Mouse (Mus musculus) midbrain, embryonic 16.5 days (tissue): ENCODE results near the gene Sphk2. TPM values are rescaled to one million over a fixed set of nuclear protein-coding genes. Genes with fewer than 3 reads are reported as not detected.

Experiments used
- ATAC-seq: fragments of 200-750 bp; cut with Nextera tagmentation; 2 replicates; pipeline ENCODE4 v1.8.0; 2017; ENCODE audit warnings: moderate TSS enrichment
- H3K27ac ChIP-seq: fragments of 300-500 bp; sonication (generic); 2 replicates; pipeline ENCODE4 v1.5.1; 2014; ENCODE audit warnings: mild to moderate bottlenecking, low read length, mixed read lengths
- H3K27me3 ChIP-seq: fragments of 300-500 bp; sonication (generic); 2 replicates; pipeline ENCODE4 v1.6.1; 2014; ENCODE audit warnings: low read depth, low read length, mixed read lengths; ENCODE audit not compliant: control insufficient read depth, insufficient read depth
- H3K36me3 ChIP-seq: fragments of 300-500 bp; sonication (generic); 2 replicates; pipeline ENCODE4 v1.6.1; 2014; ENCODE audit warnings: mild to moderate bottlenecking, low read length, moderate library complexity, mixed read lengths; ENCODE audit not compliant: control insufficient read depth, insufficient read depth
- H3K4me1 ChIP-seq: fragments of 300-500 bp; sonication (generic); 2 replicates; pipeline ENCODE4 v1.6.1; 2014; ENCODE audit warnings: mild to moderate bottlenecking, low read length, mixed read lengths; ENCODE audit not compliant: control insufficient read depth, insufficient read depth
- H3K4me2 ChIP-seq: fragments of 300-500 bp; sonication (generic); 2 replicates; pipeline ENCODE4 v1.6.1; 2014; ENCODE audit warnings: mild to moderate bottlenecking, low read length, mixed read lengths
- H3K4me3 ChIP-seq: fragments of 300-500 bp; sonication (generic); 2 replicates; pipeline ENCODE4 v1.5.1; 2014; ENCODE audit warnings: low read depth, mild to moderate bottlenecking, low read length, moderate library complexity, mixed read lengths
- H3K9ac ChIP-seq: fragments of 300-500 bp; sonication (generic); 2 replicates; pipeline ENCODE4 v1.6.1; 2014; ENCODE audit warnings: low read depth, low read length, mixed read lengths
- H3K9me3 ChIP-seq: fragments of 300-500 bp; sonication (generic); replicated peaks from 2 replicates; pipeline ENCODE4 v1.6.1; 2014; ENCODE audit warnings: mild to moderate bottlenecking, low read length, mixed read lengths; ENCODE audit not compliant: control insufficient read depth, poor library complexity, severe bottlenecking
- WGBS: fragments of 180-500 bp; shearing (Covaris S2); extraction: QIAGEN DNeasy Blood & Tissue Kit; methylation state at CpG from one replicate; pipeline ENCODE4 v1.1.7; 2014; 5-methylcytosine and 5-hydroxymethylcytosine counted together
- polyA plus RNA-seq: library from polyadenylated mRNA; unstranded; fragments of >200 nt; fragmentation: Nextera tagmentation; extraction: Ambion mirVana; gene quantifications from 2 replicates; pipeline ENCODE4 v1.2.1, GENCODE M21; 2015

The Sphk2 gene
- polyA plus RNA-seq, 1 experiment from 2014 or later: 21.9 TPM

- H3K4me2 ChIP-seq: peak overlapping the region; percentile 98
- H3K27me3 ChIP-seq: no peaks in the 10 kb centered on the region
- peak overlapping the region; percentile 62 for H3K4me3 ChIP-seq
- H3K4me1 ChIP-seq: peaks cover 67% of the 10 kb centered on the region
- H3K9me3 ChIP-seq: no peaks in the 10 kb centered on the region
- H3K27ac ChIP-seq: peak overlapping the region; percentile 86
- H3K36me3 ChIP-seq: no peaks in the 10 kb centered on the region
- peak; percentile 61 for ATAC-seq
- WGBS: under 1% methylated on average over 13 of the region's 13 CpGs
- peak overlapping the region; percentile 62 for H3K9ac ChIP-seq
Observed at GRCm38 (mm10) chr7:45704046-45704559, 13.7 kb downstream of the Sphk2 start.

- Histone ChIP-seq H3K4me2 (peak overlapping the region; percentile 98), H3K9me3 (no peaks in the 10 kb centered on the region), H3K36me3 (no peaks in the 10 kb centered on the region), H3K27ac (peak overlapping the region; percentile 86), H3K27me3 (0 out of 2 replicates have a peak, but pooled peaks cover under 1% of the 10 kb centered on the region), H3K9ac (peak overlapping the region; percentile 62), H3K4me1 (peaks cover 63% of the 10 kb centered on the region), H3K4me3 (peak overlapping the region; percentile 62)
- no peak; the same call in 1 of the 2 replicates for ATAC-seq
- 30% methylated on average over 12 of the region's 12 CpGs for WGBS
Observed at GRCm38 (mm10) chr7:45703521-45704033, 14.2 kb downstream of the Sphk2 start.

- Histone ChIP-seq H3K4me1 (peaks cover 61% of the 10 kb centered on the region), H3K9ac (peak overlapping the region; percentile 62), H3K27ac (peak overlapping the region; percentile 86), H3K27me3 (peaks cover 3% of the 10 kb centered on the region; the same call in 1 of the 2 replicates), H3K4me3 (peak overlapping the region; percentile 62), H3K36me3 (no peaks in the 10 kb centered on the region), H3K9me3 (no peaks in the 10 kb centered on the region), H3K4me2 (peak overlapping the region; percentile 98)
- no peak for ATAC-seq
- 90% methylated on average over 17 of the region's 17 CpGs for WGBS
Observed at GRCm38 (mm10) chr7:45702809-45703520, 14.8 kb downstream of the Sphk2 start.

- no peak for ATAC-seq
- H3K27ac ChIP-seq: no peak overlapping the region
- H3K9ac ChIP-seq: no peak overlapping the region; the same call in 1 of the 2 replicates
- no peaks in the 10 kb centered on the region for H3K9me3 ChIP-seq
- peaks cover 3% of the 10 kb centered on the region; the same call in 1 of the 2 replicates for H3K27me3 ChIP-seq
- no peak overlapping the region for H3K4me3 ChIP-seq
- H3K4me2 ChIP-seq: no peak overlapping the region; the same call in 1 of the 2 replicates
- no peaks in the 10 kb centered on the region for H3K36me3 ChIP-seq
- H3K4me1 ChIP-seq: peaks cover 55% of the 10 kb centered on the region
- 94% methylated on average over 11 of the region's 11 CpGs for WGBS
Observed at GRCm38 (mm10) chr7:45702316-45702715, 15.5 kb downstream of the Sphk2 start.

GRCm38 (mm10) chr7:45701607-45702006 is 16.2 kb downstream of the Sphk2 start:
- no peaks in the 10 kb centered on the region for H3K9me3 ChIP-seq
- no peaks in the 10 kb centered on the region for H3K36me3 ChIP-seq
- H3K4me2 ChIP-seq: peak overlapping the region; percentile 81
- peaks cover 3% of the 10 kb centered on the region; the same call in 1 of the 2 replicates for H3K27me3 ChIP-seq
- H3K4me3 ChIP-seq: no peak overlapping the region; the same call in 1 of the 2 replicates
- H3K27ac ChIP-seq: no peak overlapping the region
- 83% methylated on average over 11 of the region's 11 CpGs for WGBS
- H3K4me1 ChIP-seq: peaks cover 50% of the 10 kb centered on the region
- ATAC-seq: no peak
- H3K9ac ChIP-seq: no peak overlapping the region

- Histone ChIP-seq H3K4me2 (peak overlapping the region; percentile 81), H3K4me1 (peaks cover 45% of the 10 kb centered on the region), H3K36me3 (no peaks in the 10 kb centered on the region), H3K4me3 (peak overlapping the region; percentile 59), H3K27me3 (peaks cover 3% of the 10 kb centered on the region; the same call in 1 of the 2 replicates), H3K9me3 (no peaks in the 10 kb centered on the region), H3K27ac (peak overlapping the region; percentile 87), H3K9ac (peak overlapping the region; percentile 58)
- no peak for ATAC-seq
- 26% methylated on average over 11 of the region's 11 CpGs for WGBS
Observed at GRCm38 (mm10) chr7:45701072-45701471, 16.7 kb downstream of the Sphk2 start.

GRCm38 (mm10) chr7:45700301-45701015 is 17.3 kb downstream of the Sphk2 start:
- peak overlapping the region; percentile 81 for H3K4me2 ChIP-seq
- peaks cover 3% of the 10 kb centered on the region; the same call in 1 of the 2 replicates for H3K27me3 ChIP-seq
- peaks cover 38% of the 10 kb centered on the region for H3K4me1 ChIP-seq
- peak; percentile 4; the same call in 1 of the 2 replicates for ATAC-seq
- peak overlapping the region; percentile 87 for H3K27ac ChIP-seq
- no peaks in the 10 kb centered on the region for H3K36me3 ChIP-seq
- H3K9me3 ChIP-seq: no peaks in the 10 kb centered on the region
- H3K4me3 ChIP-seq: peak overlapping the region; percentile 59
- under 1% methylated on average over 19 of the region's 20 CpGs for WGBS
- peak overlapping the region; percentile 78 for H3K9ac ChIP-seq

GRCm38 (mm10) chr7:45699523-45700141 is 18.2 kb downstream of the Sphk2 start, which contains the start of gene Car11:
Gene Car11 (plus strand): TSS chr7:45699843.
- Histone ChIP-seq H3K4me2 (peak within 1 kb of the TSS; percentile 81), H3K9ac (peak within 1 kb of the TSS; percentile 78), H3K27me3 (peaks cover 3% of the 10 kb centered on the region; the same call in 1 of the 2 replicates), H3K36me3 (no peaks in the 10 kb centered on the region), H3K27ac (peak within 1 kb of the TSS; percentile 87), H3K4me3 (peak within 1 kb of the TSS; percentile 59), H3K9me3 (no peaks in the 10 kb centered on the region), H3K4me1 (peaks cover 36% of the 10 kb centered on the region)
- 1% methylated on average over 34 of the region's 36 CpGs for WGBS
- ATAC-seq: peak; percentile 9
